Mouse (Mus musculus) retina, adult 2 months (tissue): ENCODE measurements at regions not wholly inside any gene's neighbourhood (a gene's known extent, or its start where the extent isn't known, plus 50 kb on each side); places are given as distances from the start of the nearest gene placed in this dataset.

Experiments
- DNase-seq: peaks from one replicate; pipeline ENCODE4 v3.0.0-alpha.2; 2012; ENCODE audit warnings: low read depth, low spot score

GRCm38 (mm10) chr8:30946154-30947065, 2482.1 kb upstream of the 5930422O12Rik start:
- DNase-seq = no peak

GRCm38 (mm10) chr8:30952818-30953217, 2475.7 kb upstream of the 5930422O12Rik start:
- no peak for DNase-seq

GRCm38 (mm10) chr8:30959436-30960180, 2468.9 kb upstream of the 5930422O12Rik start:
- no peak for DNase-seq

GRCm38 (mm10) chr8:30960486-30960885, 2468.0 kb upstream of the 5930422O12Rik start:
- DNase-seq = no peak

- no peak for DNase-seq
These were observed 2466.3 kb upstream of the 5930422O12Rik start for GRCm38 (mm10) chr8:30962207-30962606.

- DNase-seq = no peak
These were observed 2445.7 kb upstream of the 5930422O12Rik start for GRCm38 (mm10) chr8:30982814-30983213.

- DNase-seq = no peak
These were observed 2440.5 kb upstream of the 5930422O12Rik start for GRCm38 (mm10) chr8:30988051-30988450.

GRCm38 (mm10) chr8:30998657-30999056, 2429.9 kb upstream of the 5930422O12Rik start:
- no peak for DNase-seq

GRCm38 (mm10) chr8:31000120-31000519, 2428.4 kb upstream of the 5930422O12Rik start:
- no peak for DNase-seq

- no peak for DNase-seq
These were observed 2426.4 kb upstream of the 5930422O12Rik start for GRCm38 (mm10) chr8:31001980-31002730.

- DNase-seq = no peak
These were observed 2420.2 kb upstream of the 5930422O12Rik start for GRCm38 (mm10) chr8:31008309-31008708.

GRCm38 (mm10) chr8:31012068-31012467, 2416.4 kb upstream of the 5930422O12Rik start:
- no peak for DNase-seq

GRCm38 (mm10) chr8:31031721-31032591, 2396.6 kb upstream of the 5930422O12Rik start:
- DNase-seq = peak; percentile 64

GRCm38 (mm10) chr8:31033281-31033680, 2395.2 kb upstream of the 5930422O12Rik start:
- DNase-seq = peak; percentile 64

GRCm38 (mm10) chr8:31036892-31037291, 2391.6 kb upstream of the 5930422O12Rik start:
- no peak for DNase-seq
